Mouse (Mus musculus) testis, adult 2 months (tissue): Measurements from ENCODE around the gene Pou3f4. TPM values are rescaled to one million over a fixed set of nuclear protein-coding genes. Genes with fewer than 3 reads are reported as not detected.

Experiments
- H3K27ac ChIP-seq: fragments of 200-500 bp; 2 replicates; pipeline ENCODE4 v1.5.1; 2012; ENCODE audit warnings: low read depth, low read length; ENCODE audit not compliant: control insufficient read depth, insufficient read depth
- H3K27me3 ChIP-seq: fragments of 200-500 bp; 2 replicates; pipeline ENCODE4 v1.6.1; 2012; ENCODE audit warnings: mild to moderate bottlenecking, low read length, moderate library complexity; ENCODE audit not compliant: control insufficient read depth, insufficient read depth
- H3K36me3 ChIP-seq: fragments of 200-500 bp; 2 replicates; pipeline ENCODE4 v1.6.1; 2012; ENCODE audit warnings: mild to moderate bottlenecking, low read length; ENCODE audit not compliant: control insufficient read depth, insufficient read depth
- H3K4me1 ChIP-seq: fragments of 200-500 bp; 2 replicates; pipeline ENCODE4 v1.6.1; 2012; ENCODE audit warnings: low read length; ENCODE audit not compliant: control insufficient read depth, insufficient read depth
- H3K4me3 ChIP-seq: fragments of 200-500 bp; 2 replicates; pipeline ENCODE4 v1.5.1; 2012; ENCODE audit warnings: low read depth, mild to moderate bottlenecking, low read length, moderate library complexity, mixed read lengths; ENCODE audit not compliant: control insufficient read depth
- CTCF ChIP-seq: fragments of 200-500 bp; IDR thresholded peaks from 2 replicates; pipeline ENCODE4 v1.5.1; 2012; ENCODE audit warnings: low read depth, mild to moderate bottlenecking, inconsistent platforms, low read length, moderate library complexity; ENCODE audit not compliant: control insufficient read depth, insufficient read depth, insufficient replicate concordance
- POLR2A ChIP-seq: fragments of 200-500 bp; IDR thresholded peaks from 2 replicates; pipeline ENCODE4 v1.6.1; 2012; ENCODE audit warnings: low read depth, mild to moderate bottlenecking, inconsistent platforms, low read length, moderate library complexity; ENCODE audit not compliant: control insufficient read depth
- polyA plus RNA-seq: library from polyadenylated mRNA; depleted of rRNA; stranded (reverse); fragments of >200 nt; gene quantifications from 2 replicates; pipeline ENCODE4 v1.2.3, GENCODE M21; 2012

Gene Pou3f4
- polyA plus RNA-seq, 1 experiment: not detected

GRCm38 (mm10) chrX:110814592-110815548 lies 790 bp downstream of the Pou3f4 start:
- Histone ChIP-seq H3K4me1 (peaks cover 11% of the 10 kb centered on the region), H3K27me3 (no peaks in the 10 kb centered on the region), H3K4me3 (peak overlapping the region; percentile 44), H3K36me3 (no peaks in the 10 kb centered on the region), H3K27ac (no peak overlapping the region)
- TF ChIP-seq POLR2A (no peak), CTCF (no peak)

- H3K4me3 ChIP-seq: peak overlapping the region; percentile 44
- H3K4me1 ChIP-seq: peaks cover 11% of the 10 kb centered on the region
- no peaks in the 10 kb centered on the region for H3K36me3 ChIP-seq
- H3K27me3 ChIP-seq: no peaks in the 10 kb centered on the region
- no peak overlapping the region for H3K27ac ChIP-seq
- TF ChIP-seq CTCF: no peak
Measured at GRCm38 (mm10) chrX:110815549-110815930, 1.5 kb downstream of the Pou3f4 start.

DNA sequence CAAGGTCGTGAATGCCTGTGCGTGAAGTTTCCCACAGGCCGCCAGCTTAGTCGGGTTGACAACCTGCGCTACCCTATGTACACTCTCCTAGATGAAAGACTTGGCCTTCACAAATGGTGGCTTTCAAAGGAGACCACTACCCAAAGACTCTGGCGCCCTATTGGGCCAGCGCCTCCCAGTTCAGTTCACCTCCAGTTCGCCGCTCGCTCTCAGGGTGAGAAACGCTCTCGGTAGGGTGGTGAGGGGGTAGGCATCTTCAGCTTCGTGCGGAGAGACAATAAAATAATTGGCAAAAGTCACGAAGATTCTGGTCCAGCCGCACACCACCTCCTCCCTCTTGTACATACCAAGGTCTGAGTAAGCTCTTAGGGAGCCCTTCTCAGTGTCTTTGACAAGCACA lies 2.5 kb downstream of the Pou3f4 start:
- Histone ChIP-seq H3K4me3 (peak overlapping the region; percentile 7), H3K27ac (no peak overlapping the region), H3K27me3 (no peaks in the 10 kb centered on the region)

DNA sequence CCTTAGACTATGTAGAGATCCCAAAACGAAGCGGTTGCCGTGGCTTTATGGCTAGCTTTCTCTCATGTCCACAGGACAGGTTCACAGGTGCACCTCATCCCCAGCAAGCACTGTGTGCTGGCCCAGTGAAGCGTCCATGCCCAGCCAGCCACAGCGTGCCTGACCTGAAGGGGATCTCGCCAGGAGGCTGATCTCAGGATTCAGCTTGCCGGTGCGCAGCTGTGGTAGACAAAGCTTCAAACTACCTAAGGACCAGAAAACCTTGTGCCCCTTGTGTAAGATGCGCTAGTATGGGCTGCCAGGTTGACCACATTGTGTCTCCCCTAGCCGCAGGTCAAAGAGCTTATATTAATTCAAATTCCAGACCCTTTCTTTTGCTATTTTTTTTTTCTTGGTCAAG lies 3.1 kb downstream of the Pou3f4 start:
- H3K36me3 ChIP-seq: no peaks in the 10 kb centered on the region
- no peak overlapping the region for H3K27ac ChIP-seq
- H3K4me1 ChIP-seq: peaks cover 11% of the 10 kb centered on the region
- no peak overlapping the region for H3K4me3 ChIP-seq
- no peak for TF ChIP-seq CTCF
- H3K27me3 ChIP-seq: no peaks in the 10 kb centered on the region

More for the DNA sequence above, 2.5 kb downstream of the Pou3f4 start:
- TF ChIP-seq POLR2A (no peak), CTCF (no peak)
- Histone ChIP-seq H3K36me3 (no peaks in the 10 kb centered on the region), H3K4me1 (peaks cover 11% of the 10 kb centered on the region)

DNA sequence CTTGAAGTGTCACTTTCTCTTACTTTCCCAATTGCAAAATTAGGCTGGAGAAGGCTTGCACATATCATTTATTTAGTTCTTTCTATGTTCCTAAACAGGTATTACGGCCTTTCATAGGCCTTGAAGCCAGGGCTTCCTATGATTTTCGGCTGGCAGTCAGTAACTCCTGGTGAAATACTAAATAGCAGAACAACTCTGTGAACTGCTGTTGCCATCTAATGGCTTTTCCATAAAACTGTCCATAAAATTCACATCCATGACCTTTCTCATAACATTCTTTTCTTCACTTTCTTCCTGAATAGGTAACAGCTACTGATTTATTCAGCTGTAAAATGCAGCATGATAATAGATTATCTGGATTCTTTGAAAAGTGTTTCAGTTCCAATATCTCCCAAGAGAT lies 23.4 kb downstream of the Pou3f4 start:
- H3K4me1 ChIP-seq: no peaks in the 10 kb centered on the region

DNA sequence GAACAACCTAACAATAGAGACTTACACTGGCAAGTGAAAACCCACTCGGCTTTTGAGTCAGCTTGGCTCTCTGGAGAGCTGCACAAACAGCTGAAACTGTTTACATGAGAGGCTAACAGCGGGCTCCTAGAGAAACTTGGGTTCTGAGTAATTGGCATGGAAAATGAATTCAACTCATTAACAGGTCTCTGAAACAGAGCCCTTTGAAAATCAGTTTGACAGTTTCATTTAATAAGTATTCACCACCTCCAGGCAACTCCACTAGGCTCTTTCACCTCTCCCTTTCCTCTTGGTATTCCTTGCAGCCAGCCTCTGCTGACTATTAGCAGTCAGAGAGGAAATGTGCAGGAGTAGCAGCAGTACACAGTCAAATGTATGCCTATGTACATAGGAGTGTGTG lies 37.2 kb downstream of the Pou3f4 start:
- Histone ChIP-seq H3K4me3 (no peak overlapping the region), H3K27me3 (no peaks in the 10 kb centered on the region), H3K4me1 (no peaks in the 10 kb centered on the region), H3K36me3 (no peaks in the 10 kb centered on the region), H3K27ac (no peak overlapping the region)
- TF ChIP-seq POLR2A (no peak), CTCF (no peak)

More for the DNA sequence above, 23.4 kb downstream of the Pou3f4 start:
- Histone ChIP-seq H3K36me3 (no peaks in the 10 kb centered on the region), H3K4me3 (no peak overlapping the region), H3K27me3 (no peaks in the 10 kb centered on the region), H3K27ac (no peak overlapping the region)
- no peak for TF ChIP-seq CTCF
- TF ChIP-seq POLR2A: no peak
